Mouse (Mus musculus): Measurements from ENCODE around the gene Psen2.

DNA sequence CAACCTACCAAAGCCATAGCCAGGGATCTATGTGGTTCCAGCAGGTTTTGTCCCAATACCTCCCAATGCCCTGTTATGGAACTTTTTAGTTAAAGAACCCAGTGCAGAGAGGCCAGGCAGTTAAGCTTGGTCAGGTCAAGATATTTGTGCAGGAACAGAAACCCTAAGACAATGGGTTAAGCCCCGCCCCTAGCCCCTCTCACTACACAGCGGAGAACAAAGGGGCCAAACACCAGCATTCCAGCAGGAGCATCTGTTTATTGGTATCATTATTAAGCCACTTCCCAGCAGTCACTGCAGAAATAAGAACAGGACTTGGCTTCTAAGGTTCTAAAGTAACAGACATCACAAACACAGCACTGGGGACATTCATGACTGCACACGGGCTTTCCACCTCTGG, 36.5 kb downstream of the Psen2 start:
- TF ChIP-seq SMC3 (IDR thresholded peaks at IDR 0.05; ENCODE audit: low read depth, low read length) (no peak), CTCF (conservative IDR thresholded peaks at IDR 0.05 in 1 of 2, IDR thresholded peaks at IDR 0.05 in 1 of 2; ENCODE audit: low read depth in 2 of 2, low read length in 2 of 2) (no peak), POLR2A (IDR thresholded peaks at IDR 0.05; ENCODE audit: low read depth, low read length) (no peak), RAD21 (IDR thresholded peaks at IDR 0.05; ENCODE audit: low read depth, low read length) (no peak), ELF1 (IDR thresholded peaks at IDR 0.05; ENCODE audit: low read depth, low read length) (no peak), MAFK (IDR thresholded peaks at IDR 0.05; ENCODE audit: insufficient replicate concordance, low read length) (no peak), HCFC1 (IDR thresholded peaks at IDR 0.05; ENCODE audit: low read depth, low read length) (no peak), POLR2AphosphoS2 (IDR thresholded peaks at IDR 0.05; ENCODE audit: low read depth, low read length) (no peak), SIN3A (IDR thresholded peaks at IDR 0.05; ENCODE audit: low read length) (no peak), RCOR1 (conservative IDR thresholded peaks at IDR 0.05; ENCODE audit: low read depth, low read length) (no peak), NRF1 (IDR thresholded peaks at IDR 0.05; ENCODE audit: low read depth, low read length) (no peak), GABPA (IDR thresholded peaks at IDR 0.05; ENCODE audit: insufficient replicate concordance, low read depth, low read length) (no peak)

Data from CH12.LX (cell line).